Mouse (Mus musculus): ENCODE measurements around the gene Lrp5. TPM values are rescaled to one million over a fixed set of nuclear protein-coding genes. Genes with fewer than 3 reads are reported as not detected.

Gene Lrp5
- polyA plus RNA-seq, 1 experiment from 2014 or later: 3.1 TPM

GRCm38 (mm10) chr19:3648830-3649450 lies 37.4 kb downstream of the Lrp5 start:
- Histone ChIP-seq H3K27me3 (ENCODE audit: insufficient read depth, poor library complexity, severe bottlenecking) (no peaks in the 10 kb centered on the region), H3K4me3 (no peak overlapping the region), H3K27ac (no peak overlapping the region), H3K9me3 (peaks cover 9% of the 10 kb centered on the region), H3K4me1 (replicated peaks) (peaks cover 30% of the 10 kb centered on the region), H3K36me3 (peaks cover 90% of the 10 kb centered on the region)
- no peak for DNase-seq (ENCODE audit: low spot score)
- WGBS: 44% methylated on average over 8 of the region's 11 CpGs

- peaks cover 9% of the 10 kb centered on the region for H3K9me3 ChIP-seq
- peaks cover 90% of the 10 kb centered on the region for H3K36me3 ChIP-seq
- peaks cover 37% of the 10 kb centered on the region for H3K4me1 ChIP-seq (replicated peaks)
- no peaks in the 10 kb centered on the region for H3K27me3 ChIP-seq (ENCODE audit: insufficient read depth, poor library complexity, severe bottlenecking)
- H3K27ac ChIP-seq: no peak overlapping the region
- H3K4me3 ChIP-seq: no peak overlapping the region
- no peak for DNase-seq (ENCODE audit: low spot score)
- 88% methylated on average over 3 of the region's 3 CpGs for WGBS
These were observed 38.4 kb downstream of the Lrp5 start for GRCm38 (mm10) chr19:3647999-3648398.

DNA sequence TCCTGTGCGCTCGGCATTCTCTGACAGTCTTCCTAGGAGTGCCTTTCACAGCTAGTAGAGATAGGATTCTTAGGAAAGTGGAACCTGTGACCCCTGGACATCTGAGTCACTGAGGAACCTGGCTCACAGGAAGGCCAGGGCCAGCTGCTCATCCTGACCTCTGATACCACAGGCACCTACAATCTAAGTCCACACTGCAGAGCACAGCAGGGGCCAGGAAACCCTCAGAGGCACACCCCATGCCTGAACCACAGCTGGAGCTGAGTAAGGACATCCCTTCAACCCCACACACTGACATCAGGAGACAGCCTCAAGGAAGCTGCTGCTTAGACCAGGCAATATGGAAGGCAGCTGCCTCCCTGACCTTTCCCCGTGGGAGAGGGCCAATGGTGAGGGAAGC lies 40.6 kb downstream of the Lrp5 start:
- no peak for DNase-seq (ENCODE audit: low spot score)
- Histone ChIP-seq H3K36me3 (peaks cover 76% of the 10 kb centered on the region), H3K4me3 (no peak overlapping the region), H3K4me1 (replicated peaks) (peaks cover 59% of the 10 kb centered on the region), H3K27me3 (ENCODE audit: insufficient read depth, poor library complexity, severe bottlenecking) (no peaks in the 10 kb centered on the region), H3K9me3 (no peaks in the 10 kb centered on the region), H3K27ac (0 out of 2 replicates have a peak overlapping the region, but pooled peaks have one; percentile 3)
- WGBS: 84% methylated on average over 3 of the region's 3 CpGs

GRCm38 (mm10) chr19:3645318-3645717 lies 41.0 kb downstream of the Lrp5 start:
- Histone ChIP-seq H3K27me3 (ENCODE audit: insufficient read depth, poor library complexity, severe bottlenecking) (no peaks in the 10 kb centered on the region), H3K9me3 (no peaks in the 10 kb centered on the region), H3K27ac (no peak overlapping the region), H3K4me3 (no peak overlapping the region), H3K36me3 (peaks cover 72% of the 10 kb centered on the region), H3K4me1 (replicated peaks) (peaks cover 64% of the 10 kb centered on the region)
- DNase-seq (ENCODE audit: low spot score): no peak
- WGBS: 85% methylated on average over 4 of the region's 4 CpGs

DNA sequence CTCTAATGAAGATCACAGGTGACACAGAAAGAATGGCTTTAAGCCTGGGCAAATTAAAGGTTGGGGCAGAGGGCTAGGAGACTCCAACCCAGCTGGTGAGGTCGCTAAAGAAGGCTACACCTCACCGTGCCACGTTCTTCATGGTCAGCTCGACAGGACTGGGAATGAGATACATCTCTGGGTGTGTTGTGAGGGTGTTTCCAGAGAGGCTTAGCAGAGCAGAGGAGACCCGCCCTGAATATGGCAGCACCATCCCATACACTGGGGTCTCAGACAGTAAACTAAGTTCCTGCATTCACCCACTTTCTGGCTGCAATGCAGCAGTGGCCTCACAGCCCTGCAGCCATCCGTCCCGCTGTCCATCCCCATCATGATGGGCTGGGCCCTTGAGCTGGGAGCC lies 46.8 kb downstream of the Lrp5 start:
- DNase-seq (ENCODE audit: low spot score): no peak
- WGBS: 93% methylated on average over 7 of the region's 7 CpGs
- peaks cover 47% of the 10 kb centered on the region for H3K36me3 ChIP-seq
- H3K27me3 ChIP-seq (ENCODE audit: insufficient read depth, poor library complexity, severe bottlenecking): no peaks in the 10 kb centered on the region
- H3K4me1 ChIP-seq (replicated peaks): peaks cover 71% of the 10 kb centered on the region
- H3K27ac ChIP-seq: peak overlapping the region; percentile 72
- no peaks in the 10 kb centered on the region for H3K9me3 ChIP-seq
- H3K4me3 ChIP-seq: no peak overlapping the region

DNA sequence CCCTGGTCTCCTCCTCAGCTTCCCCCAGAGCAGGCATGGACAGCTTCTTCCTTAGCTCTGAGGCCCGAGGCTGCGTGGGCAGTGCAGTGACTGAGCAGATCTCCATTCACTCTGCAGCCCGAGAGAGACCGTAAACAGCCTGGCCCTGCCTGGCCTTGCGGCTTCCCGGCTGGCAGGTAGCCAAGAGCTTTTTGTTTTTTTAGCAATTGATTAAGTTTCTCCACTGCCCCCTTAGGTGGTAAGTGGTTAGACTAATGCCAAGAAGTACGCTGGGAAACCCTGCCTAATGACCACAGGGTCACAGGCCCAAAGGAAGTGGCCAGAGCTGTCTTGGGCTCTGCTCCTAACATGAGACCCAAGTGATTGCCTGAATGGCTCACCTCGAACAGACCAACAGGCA lies 47.7 kb downstream of the Lrp5 start:
- Histone ChIP-seq H3K9me3 (no peaks in the 10 kb centered on the region), H3K36me3 (peaks cover 38% of the 10 kb centered on the region), H3K4me1 (replicated peaks) (peaks cover 65% of the 10 kb centered on the region), H3K27ac (peak overlapping the region; percentile 72), H3K4me3 (no peak overlapping the region), H3K27me3 (ENCODE audit: insufficient read depth, poor library complexity, severe bottlenecking) (no peaks in the 10 kb centered on the region)
- DNase-seq (ENCODE audit: low spot score): no peak
- 70% methylated on average over 8 of the region's 8 CpGs for WGBS

GRCm38 (mm10) chr19:3632018-3632417 lies 54.3 kb downstream of the Lrp5 start:
- peaks cover 16% of the 10 kb centered on the region for H3K4me1 ChIP-seq (replicated peaks)
- H3K4me3 ChIP-seq: no peak overlapping the region
- H3K36me3 ChIP-seq: peaks cover 55% of the 10 kb centered on the region
- 88% methylated on average over 7 of the region's 7 CpGs for WGBS
- H3K27me3 ChIP-seq (ENCODE audit: insufficient read depth, poor library complexity, severe bottlenecking): no peaks in the 10 kb centered on the region
- 0 out of 2 replicates have a peak overlapping the region, but pooled peaks have one; percentile 16 for H3K27ac ChIP-seq
- no peaks in the 10 kb centered on the region for H3K9me3 ChIP-seq
- no peak for DNase-seq (ENCODE audit: low spot score)

- no peak for DNase-seq (ENCODE audit: low spot score)
- WGBS: 83% methylated on average over 5 of the region's 5 CpGs
- H3K4me1 ChIP-seq (replicated peaks): peaks cover 10% of the 10 kb centered on the region; the same call in 1 of the 2 replicates
- no peak overlapping the region; the same call in 1 of the 2 replicates for H3K27ac ChIP-seq
- no peaks in the 10 kb centered on the region for H3K27me3 ChIP-seq (ENCODE audit: insufficient read depth, poor library complexity, severe bottlenecking)
- H3K4me3 ChIP-seq: no peak overlapping the region
- peaks cover 61% of the 10 kb centered on the region for H3K36me3 ChIP-seq
- H3K9me3 ChIP-seq: no peaks in the 10 kb centered on the region
These were observed 54.9 kb downstream of the Lrp5 start for GRCm38 (mm10) chr19:3631431-3631830.

DNA sequence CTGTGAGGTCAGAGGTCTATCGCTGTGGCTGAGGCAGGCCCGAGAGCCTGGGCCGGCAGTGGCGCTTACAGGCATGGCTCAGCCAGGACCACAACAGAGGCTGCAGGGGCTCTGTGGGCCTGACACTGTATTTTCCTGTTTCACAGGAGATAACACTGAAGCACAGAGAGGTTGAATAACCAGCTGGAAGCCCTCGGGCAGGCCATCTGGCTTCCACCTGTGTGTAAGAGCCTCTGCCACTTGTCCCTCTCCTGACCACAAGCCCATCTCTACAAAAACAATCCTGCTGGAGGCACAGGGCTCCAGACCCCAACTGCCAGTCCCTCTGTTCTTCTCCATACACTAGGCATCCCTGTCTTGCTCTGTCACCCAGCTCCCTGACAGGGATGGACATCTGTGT lies 55.9 kb downstream of the Lrp5 start:
- H3K27ac ChIP-seq: no peak overlapping the region; the same call in 1 of the 2 replicates
- no peak for DNase-seq (ENCODE audit: low spot score)
- peaks cover 68% of the 10 kb centered on the region for H3K36me3 ChIP-seq
- H3K9me3 ChIP-seq: no peaks in the 10 kb centered on the region
- no peak overlapping the region for H3K4me3 ChIP-seq
- H3K27me3 ChIP-seq (ENCODE audit: insufficient read depth, poor library complexity, severe bottlenecking): no peaks in the 10 kb centered on the region
- H3K4me1 ChIP-seq (replicated peaks): 0 out of 2 replicates have a peak, but pooled peaks cover 8% of the 10 kb centered on the region
- WGBS: 55% methylated on average over 5 of the region's 5 CpGs

GRCm38 (mm10) chr19:3630027-3630426 lies 56.3 kb downstream of the Lrp5 start:
- H3K27ac ChIP-seq: no peak overlapping the region
- WGBS: 94% methylated on average over 20 of the region's 20 CpGs
- H3K4me1 ChIP-seq (replicated peaks): 0 out of 2 replicates have a peak, but pooled peaks cover 8% of the 10 kb centered on the region
- no peaks in the 10 kb centered on the region for H3K9me3 ChIP-seq
- peaks cover 67% of the 10 kb centered on the region for H3K36me3 ChIP-seq
- no peak overlapping the region for H3K4me3 ChIP-seq
- DNase-seq (ENCODE audit: low spot score): no peak
- no peaks in the 10 kb centered on the region for H3K27me3 ChIP-seq (ENCODE audit: insufficient read depth, poor library complexity, severe bottlenecking)

GRCm38 (mm10) chr19:3628223-3628622 lies 58.1 kb downstream of the Lrp5 start:
- no peaks in the 10 kb centered on the region for H3K27me3 ChIP-seq (ENCODE audit: insufficient read depth, poor library complexity, severe bottlenecking)
- H3K36me3 ChIP-seq: peaks cover 80% of the 10 kb centered on the region
- H3K27ac ChIP-seq: no peak overlapping the region
- H3K4me3 ChIP-seq: no peak overlapping the region
- 84% methylated on average over 8 of the region's 8 CpGs for WGBS
- 0 out of 2 replicates have a peak, but pooled peaks cover 8% of the 10 kb centered on the region for H3K4me1 ChIP-seq (replicated peaks)
- no peak for DNase-seq (ENCODE audit: low spot score)
- no peaks in the 10 kb centered on the region for H3K9me3 ChIP-seq

DNA sequence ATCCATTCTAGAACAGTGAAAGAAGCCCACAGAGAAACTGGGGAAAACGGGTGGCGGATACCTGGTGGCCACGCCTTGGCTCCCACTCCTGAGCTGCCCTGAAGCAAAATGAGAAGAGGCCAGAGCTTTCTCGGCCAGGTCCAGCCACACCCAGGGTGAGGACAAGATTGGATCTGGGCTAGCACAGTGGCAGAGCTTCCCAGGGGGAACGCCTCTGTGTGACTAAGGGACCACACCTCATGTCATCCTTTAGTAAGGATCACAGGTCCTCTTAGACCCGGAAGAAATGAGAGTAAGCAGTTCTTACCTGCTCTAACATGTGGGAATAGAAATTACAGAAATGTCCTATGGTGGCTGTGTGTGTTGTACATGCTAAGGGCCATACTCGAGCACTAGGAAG lies 61.3 kb downstream of the Lrp5 start:
- H3K27ac ChIP-seq: no peak overlapping the region
- 87% methylated on average over 7 of the region's 7 CpGs for WGBS
- H3K27me3 ChIP-seq (ENCODE audit: insufficient read depth, poor library complexity, severe bottlenecking): no peaks in the 10 kb centered on the region
- no peaks in the 10 kb centered on the region for H3K4me1 ChIP-seq (replicated peaks)
- H3K9me3 ChIP-seq: 0 out of 2 replicates have a peak, but pooled peaks cover 2% of the 10 kb centered on the region
- H3K4me3 ChIP-seq: no peak overlapping the region
- peaks cover 90% of the 10 kb centered on the region for H3K36me3 ChIP-seq
- DNase-seq (ENCODE audit: low spot score): no peak

DNA sequence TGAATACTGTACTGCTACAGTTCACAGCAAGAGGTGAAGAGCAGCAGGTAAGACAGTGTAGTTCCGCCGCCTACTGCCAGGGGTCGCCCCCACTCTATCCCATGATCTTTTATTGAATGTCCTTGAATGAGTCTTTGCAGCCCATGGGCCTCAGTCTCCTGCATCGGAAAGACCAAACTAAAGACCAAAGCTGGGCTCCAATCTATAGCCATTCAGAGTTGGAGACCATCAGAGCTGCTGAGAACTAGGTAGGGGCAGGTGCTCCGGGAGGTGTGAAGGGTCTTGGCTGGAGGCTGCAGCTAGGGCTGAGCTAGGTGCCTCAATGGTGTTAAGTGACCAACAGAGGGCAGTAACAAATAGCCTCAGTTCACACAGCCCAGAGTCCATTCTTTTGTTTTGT lies 62.5 kb downstream of the Lrp5 start:
- peaks cover 90% of the 10 kb centered on the region for H3K36me3 ChIP-seq
- WGBS: 71% methylated on average over 5 of the region's 5 CpGs
- peak; percentile 65 for DNase-seq (ENCODE audit: low spot score)
- no peaks in the 10 kb centered on the region for H3K4me1 ChIP-seq (replicated peaks)
- no peak overlapping the region for H3K4me3 ChIP-seq
- H3K9me3 ChIP-seq: peaks cover 9% of the 10 kb centered on the region
- no peak overlapping the region for H3K27ac ChIP-seq
- no peaks in the 10 kb centered on the region for H3K27me3 ChIP-seq (ENCODE audit: insufficient read depth, poor library complexity, severe bottlenecking)
